Mouse (Mus musculus) left cerebral cortex, adult 8-10 months (tissue): ENCODE data around the gene Sec14l3. TPM values are rescaled to one million over a fixed set of nuclear protein-coding genes. Genes with fewer than 3 reads are reported as not detected.
"Not testable (repeated sequence)": the region's sequence is repeated elsewhere in the genome, so short reads cannot be mapped to it uniquely, and the experiment has no call there.

Experiments used
- DNase-seq, 2 experiments: peaks; one replicate each; pipeline ENCODE4 v3.0.0; 2022; ENCODE audit warnings: low spot score in 2 of 2
- total RNA-seq, 4 experiments: library from RNA; stranded (reverse); gene quantifications; 2 replicates each; pipeline ENCODE4 v1.2.4; 2022

Gene Sec14l3
- total RNA-seq, 4 experiments from 2014 or later, result 1.0 to 1.7 (median 1.4) TPM

DNA sequence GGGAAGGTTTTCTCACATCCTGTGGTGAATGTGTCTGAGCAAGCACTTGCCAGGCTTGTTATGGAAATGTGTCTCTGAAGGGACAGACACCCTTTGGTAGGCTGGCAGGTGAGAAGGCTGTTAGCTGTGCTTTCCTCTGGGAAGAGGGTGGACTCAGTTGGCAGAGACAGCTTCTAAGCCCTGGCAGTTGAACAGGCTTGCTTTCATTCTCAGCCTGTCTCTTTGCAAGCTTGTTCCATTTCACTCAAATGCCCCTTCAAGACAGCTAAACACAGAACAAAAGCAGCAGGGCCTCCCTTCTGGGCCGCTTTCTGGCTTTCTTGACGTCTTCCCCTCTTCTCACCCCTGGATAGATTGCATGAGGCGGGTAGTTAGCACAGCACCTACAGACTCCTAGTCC lies 34.8 kb downstream of the Sec14l3 start:
- DNase-seq, result no peak

DNA sequence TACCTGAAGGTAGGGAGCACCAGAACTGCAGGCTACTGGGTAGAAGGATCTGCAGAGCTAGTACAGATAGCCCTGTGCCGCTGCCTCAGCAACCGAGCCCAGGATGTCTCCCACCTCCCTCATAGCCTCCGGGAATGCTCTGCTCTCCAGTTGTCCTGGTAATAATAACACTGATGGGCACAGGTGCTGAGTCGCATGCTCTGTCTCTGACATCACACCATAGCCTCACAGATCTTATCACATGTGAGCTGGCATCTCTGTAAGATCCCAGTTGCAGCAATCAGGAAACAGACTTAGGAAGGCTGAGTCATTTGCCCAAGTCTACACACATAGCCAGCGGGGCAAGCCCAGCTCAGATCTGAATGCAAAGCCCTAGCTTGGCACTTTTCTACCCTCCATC lies 37.2 kb downstream of the Sec14l3 start:
- no peak for DNase-seq

DNA sequence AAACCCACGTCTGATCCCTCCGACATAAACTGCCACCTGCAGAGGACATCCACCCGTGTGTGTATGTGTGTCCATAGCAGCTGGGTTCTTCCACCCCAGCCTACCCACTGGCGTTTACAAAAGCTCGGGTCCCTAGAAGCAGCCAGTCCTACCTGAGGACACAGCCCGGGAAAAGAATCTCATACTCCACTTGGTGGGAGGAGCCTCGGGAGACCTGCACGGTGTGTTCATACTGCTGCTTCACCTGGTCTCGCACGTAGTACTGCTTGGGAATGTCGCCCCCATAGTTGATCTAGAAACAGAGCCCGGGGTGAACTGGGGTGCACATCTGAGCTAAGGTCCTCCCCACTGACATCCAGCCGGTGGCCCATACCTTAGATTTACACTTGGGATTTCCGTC lies 38.9 kb downstream of the Sec14l3 start:
- DNase-seq, result no peak

DNA sequence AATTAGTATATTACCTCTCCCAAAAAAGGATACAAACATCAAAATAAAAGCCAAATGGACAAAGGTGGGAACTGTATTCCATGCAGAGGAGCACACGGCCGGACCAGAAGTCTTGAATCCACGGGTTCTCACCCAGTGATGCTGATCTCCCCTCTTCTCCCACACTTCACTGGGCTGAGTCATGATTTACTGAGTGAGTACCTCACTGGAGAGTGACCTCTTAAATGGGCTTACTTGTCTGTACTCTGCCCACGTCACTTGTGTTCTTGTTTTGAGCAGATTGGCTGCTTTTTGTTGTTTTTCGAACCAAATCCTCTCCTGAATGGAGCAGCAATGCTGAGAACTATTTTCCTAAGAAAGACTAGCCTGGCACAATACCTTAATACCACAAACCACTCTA lies 40.3 kb downstream of the Sec14l3 start:
- DNase-seq, result no peak

DNA sequence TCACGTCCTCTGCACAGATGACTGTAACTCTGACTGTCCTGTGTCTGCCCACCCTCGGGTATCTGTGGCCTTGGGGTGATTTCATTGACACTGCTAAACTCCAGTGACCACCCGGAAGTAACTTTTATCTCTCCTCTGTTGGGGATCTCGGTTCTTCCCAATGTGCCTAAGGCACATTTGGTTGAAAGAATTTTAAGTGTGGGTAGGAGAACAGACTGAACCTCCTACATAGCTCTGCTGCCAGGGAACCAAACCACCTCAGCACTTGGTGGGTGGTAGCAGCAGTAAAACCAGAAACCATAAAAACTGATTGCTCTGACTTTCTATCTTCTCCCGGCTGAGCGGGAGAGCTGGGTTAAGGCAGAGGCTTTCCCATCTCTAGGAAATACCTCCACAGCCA lies 40.8 kb downstream of the Sec14l3 start:
- DNase-seq, result peak in 1 of 2 experiments; percentile 73

DNA sequence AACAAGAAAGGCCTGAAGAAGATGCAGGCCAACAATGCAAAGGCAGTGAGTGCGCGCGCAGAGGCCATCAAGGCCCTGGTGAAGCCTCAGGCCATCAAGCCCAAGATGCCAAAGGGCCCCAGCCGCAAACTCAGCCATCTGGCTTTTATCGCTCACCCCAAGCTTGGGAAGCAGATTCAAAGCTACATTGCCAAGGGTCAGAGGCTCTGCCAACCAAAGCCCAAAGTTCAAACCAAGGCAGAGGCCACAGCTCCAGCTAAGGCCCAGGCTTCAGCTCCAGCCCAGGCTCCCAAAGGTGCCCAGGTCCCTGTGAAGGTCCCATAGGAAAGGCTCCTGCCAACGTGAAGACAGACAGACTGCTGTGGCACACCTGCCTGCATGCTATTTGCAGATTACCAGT lies 43.3 kb downstream of the Sec14l3 start:
- not testable (repeated sequence) for DNase-seq

DNA sequence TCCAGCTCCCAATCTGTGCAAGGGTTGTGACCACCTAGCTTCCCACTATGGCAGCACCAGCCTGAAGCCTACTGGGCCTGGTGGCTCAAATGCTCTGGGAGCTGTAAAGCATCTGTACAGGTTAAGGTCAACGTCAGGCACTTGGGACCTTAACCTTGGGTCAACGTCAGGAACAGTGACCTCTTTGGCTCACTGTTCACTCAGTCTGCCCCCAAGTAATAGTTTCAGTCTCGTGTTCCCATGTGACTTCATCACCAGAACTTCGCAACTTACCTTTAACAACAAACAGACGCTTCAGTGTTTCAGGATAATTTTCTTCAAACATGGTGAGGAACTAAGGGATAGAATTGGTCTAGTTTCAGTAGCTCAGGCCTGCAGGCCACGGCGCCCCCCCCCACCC lies 44.0 kb downstream of the Sec14l3 start:
- DNase-seq, result no peak

DNA sequence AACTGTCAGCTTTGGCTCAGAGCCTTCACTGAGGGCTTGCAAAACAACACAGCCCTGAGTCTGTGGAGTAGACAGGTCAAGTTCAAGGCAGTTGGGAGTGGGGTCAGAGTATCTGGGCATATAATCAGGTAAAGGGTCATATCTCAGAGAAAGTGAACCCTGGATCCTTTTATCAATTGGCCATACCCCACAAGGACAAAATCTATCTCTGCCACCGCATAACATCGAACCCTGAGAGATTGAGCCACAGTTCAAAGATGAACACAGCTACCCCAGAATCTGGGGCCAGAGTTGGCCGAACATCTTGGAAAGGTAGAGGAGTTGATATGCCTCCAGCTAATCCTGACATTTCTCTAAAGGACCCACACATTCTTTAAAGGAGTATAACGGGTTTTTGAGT lies 47.4 kb downstream of the Sec14l3 start:
- no peak for DNase-seq

DNA sequence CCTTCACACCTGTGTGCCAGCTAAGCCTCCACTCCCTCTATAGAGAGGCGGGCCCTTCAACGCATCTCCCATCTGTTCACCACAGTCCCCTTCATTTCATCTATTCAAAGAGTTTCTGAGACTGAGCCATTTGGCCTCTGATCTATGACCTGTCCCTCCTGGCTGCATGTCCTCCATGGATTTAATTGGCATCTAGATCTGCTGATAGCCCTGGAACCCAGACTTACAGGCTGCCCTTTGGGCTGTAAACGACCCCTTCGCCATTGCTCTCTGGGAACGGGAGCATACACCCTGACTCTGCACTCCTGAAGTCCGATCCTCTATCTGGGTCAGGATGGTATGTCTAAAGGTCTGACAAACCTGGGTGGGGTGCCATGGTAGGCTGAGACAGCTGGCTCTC lies 48.2 kb downstream of the Sec14l3 start:
- DNase-seq, result no peak

DNA sequence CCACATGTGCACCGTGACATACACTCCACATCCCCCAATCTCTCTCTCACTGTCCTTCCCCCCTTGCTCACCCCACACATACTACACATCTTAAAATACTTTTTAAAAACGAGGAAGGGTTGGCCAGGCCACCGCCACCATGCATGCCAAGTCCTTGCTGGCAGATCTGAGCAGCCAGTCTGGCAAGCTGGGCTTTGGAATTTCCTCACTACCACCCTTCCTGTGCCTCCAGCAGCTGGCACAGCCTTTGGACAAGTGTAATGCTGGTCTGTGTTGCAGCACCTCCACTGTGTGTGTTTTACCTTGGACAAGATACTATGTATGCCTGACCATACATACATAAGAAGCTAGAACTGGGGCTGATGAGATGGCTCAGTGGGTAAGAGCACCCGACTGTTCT lies 48.9 kb downstream of the Sec14l3 start:
- no peak for DNase-seq

DNA sequence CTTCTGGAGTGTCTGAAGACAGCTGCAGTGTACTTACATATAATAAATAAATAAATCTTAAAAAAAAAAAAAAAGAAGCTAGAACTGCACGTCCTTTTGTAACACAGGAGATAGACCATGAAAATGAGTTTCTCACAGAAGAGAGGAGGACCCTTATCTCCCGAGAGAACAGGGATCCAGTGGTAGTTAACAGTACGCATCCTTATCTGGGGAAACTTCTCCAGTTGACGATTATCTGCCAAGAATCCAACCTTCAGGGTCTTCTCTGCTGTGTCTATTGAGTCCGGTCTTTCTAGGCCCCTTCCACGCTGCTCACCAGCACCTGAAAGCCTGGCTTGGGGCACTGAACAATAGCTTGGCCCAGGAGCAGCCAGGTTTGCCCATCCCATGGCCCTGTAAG lies 49.3 kb downstream of the Sec14l3 start:
- no peak for DNase-seq

DNA sequence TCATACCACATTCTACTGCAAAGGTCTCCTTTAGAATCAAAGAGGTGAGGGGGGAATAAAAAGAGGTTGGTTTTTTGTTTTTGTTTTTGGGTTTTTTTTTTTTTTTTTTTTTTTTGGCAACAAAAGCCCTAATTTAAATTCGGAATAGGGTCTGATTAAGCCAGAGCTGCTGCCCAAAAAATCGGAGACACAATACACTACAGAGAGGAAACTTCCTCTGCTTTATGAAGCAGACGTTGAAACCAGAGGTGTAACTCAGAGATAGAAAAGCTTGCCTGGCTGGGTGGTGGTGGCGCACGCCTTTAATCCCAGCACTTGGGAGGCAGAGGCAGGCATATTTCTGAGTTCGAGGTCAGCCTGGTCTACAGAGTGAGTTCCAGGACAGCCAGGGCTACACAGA lies 49.9 kb downstream of the Sec14l3 start:
- not testable (repeated sequence) for DNase-seq

DNA sequence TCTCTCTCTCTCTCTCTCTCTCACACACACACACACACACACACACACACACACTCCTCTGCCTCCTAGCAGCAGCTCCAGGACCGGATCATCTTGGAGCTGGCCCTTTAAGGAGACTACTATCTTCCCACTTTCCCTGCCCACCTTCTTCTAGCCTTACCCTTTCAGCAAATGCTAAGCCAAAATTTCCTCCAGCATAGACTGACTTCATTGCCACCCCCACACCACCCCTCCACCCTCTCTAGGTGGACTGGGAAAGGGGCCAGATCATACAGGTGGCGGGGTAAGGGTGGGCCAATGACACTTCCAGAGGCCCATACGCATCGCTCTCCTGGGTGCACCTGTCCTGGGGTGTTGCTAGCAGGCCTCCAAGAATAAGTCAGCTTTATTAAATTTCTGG lies 50.8 kb downstream of the Sec14l3 start:
- no peak for DNase-seq

DNA sequence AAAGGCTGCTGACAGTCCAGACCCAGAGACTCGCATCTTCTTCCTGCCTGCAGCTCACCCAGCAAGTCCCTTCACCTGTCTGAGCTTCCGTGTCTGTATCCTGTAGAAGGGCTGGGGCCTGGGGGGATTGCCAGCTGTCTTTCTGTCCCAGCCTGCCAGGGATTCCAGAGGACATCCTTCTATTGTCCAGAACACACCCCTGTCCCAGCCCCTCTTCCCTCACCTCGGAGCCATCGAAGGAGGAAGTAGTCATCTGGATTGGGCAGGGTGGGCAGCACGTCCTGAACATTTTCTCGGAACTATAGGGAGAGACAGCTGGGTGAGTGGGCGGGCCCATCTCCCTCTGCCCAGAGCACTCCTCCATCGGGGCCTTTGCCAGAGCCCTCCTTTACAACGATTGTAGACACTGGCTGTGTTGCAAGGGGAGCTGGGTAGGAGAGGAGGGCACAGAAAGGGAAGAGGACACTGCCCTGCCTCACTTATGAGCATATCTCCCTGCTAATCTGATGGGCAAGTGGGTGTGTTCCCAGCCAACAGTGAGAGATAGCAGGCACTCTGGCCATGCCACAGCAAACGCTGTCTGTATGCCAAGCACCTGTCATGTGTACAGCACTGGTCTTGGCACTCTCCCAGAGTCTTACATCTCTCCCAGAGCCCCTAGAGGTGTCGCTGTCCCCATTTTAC lies 52.0 kb downstream of the Sec14l3 start:
- peak in 1 of 2 experiments; percentile 79 for DNase-seq

DNA sequence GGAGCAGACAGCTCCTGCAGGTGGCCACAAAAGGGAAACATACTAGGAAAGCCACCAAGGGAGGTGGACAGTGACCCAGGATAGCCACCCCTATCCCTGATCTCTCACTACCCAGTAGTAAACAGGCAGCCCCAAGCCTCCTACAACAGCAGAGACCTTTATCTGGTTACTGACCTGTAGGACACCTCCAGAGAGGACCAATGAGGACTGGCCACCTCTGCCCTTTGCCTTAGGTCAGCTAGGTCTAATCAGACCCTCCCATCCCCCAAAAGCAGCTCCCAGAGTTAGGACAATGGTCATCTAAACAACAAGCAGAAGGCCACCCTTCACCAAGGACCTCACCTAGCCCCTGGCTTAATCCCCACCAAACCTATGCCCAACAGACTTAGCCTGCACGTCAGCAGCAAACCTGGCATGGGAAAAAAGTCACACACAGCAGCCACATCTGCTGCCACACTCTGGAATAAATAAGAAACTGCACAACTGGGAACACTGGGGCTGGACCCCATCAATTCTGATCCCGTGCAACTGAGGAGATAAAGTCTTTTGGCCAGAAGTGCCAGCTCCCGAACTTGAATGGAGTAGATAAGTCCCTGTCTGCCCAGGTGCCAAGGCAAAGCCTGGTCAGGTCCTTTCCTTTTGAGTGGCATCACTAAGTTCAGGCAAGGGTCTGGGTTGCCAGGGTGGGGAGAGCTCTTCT lies 52.9 kb downstream of the Sec14l3 start:
- no peak for DNase-seq

DNA sequence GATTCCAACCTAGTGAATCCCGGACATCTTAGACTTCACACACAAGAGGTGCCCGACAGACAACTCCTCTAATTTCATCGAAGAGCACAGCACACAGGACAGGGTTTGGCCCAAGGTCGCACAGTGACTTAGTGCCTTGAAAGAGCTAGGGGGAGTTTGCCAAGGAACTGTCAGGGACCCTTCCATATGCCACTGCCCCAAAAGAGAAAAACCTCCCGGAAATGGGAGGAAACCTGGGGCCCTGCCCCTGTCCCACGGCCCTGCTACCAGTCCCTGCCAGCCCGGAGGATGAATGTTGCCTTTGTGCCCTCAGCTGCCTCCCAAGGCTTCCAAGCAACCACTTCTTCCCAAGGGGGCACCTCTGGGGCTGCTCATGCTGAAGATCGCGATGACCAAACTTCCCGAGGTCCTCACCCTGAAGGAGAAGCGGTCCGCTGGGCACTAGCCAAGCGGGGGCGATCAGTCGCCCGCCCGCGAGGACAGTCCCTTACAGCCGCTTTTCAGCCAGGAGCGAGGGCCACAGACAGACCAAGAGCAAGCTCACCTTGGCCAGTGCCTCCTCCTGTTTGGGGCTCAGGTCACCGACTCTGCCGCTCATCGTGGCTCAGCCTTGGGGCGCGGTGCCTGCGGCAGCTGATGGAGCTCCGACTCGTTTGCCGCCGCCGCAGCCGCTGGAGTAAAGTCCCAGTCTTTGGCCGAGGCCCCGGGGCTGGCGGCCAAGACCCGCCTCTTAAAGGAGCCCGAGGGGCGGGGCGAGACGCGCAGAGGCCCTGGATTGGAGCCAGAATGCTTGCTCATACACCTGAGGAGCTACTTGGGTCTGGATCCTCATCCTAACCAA lies 53.7 kb downstream of the Sec14l3 start:
- DNase-seq, result peak; percentile 70 to 81

DNA sequence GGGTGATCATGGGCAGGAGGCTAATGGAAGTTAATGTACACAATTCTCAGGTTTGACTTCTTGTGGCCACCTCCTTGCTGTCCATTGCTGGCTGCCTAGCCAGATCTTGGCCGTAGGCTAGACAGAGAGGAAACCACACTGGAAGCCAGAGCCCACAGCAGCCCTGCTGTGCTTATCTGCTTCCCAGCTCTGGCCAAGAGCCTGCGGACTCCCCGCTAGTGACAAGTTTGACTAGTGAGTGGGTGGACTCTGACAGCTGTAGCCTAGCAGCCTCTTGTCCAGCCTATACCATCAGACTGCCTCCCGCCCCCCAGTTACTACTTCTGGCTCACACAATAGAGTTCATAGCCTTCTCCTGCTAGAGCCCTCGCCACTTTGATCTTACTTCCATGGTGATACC lies 55.0 kb downstream of the Sec14l3 start:
- DNase-seq, result no peak

DNA sequence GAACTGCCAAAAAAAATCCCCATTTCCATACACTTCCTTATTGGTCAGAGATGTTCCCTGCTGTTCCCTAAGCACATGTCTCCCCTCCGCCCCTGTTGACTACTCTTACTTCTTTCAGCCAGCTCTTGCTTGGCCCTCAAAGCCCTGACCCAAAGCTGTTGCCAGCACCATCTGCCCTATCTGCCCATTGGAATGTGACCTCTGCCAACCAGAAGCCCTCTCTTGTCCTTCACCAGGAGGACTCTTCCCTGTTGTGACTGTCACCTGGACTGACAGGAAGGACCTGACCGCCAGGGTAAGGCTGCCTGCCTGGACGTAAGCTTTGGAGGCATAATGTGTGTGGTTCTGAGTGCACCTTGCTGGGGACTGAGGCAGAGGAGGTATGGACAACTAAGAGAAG lies 57.0 kb downstream of the Sec14l3 start:
- no peak for DNase-seq

DNA sequence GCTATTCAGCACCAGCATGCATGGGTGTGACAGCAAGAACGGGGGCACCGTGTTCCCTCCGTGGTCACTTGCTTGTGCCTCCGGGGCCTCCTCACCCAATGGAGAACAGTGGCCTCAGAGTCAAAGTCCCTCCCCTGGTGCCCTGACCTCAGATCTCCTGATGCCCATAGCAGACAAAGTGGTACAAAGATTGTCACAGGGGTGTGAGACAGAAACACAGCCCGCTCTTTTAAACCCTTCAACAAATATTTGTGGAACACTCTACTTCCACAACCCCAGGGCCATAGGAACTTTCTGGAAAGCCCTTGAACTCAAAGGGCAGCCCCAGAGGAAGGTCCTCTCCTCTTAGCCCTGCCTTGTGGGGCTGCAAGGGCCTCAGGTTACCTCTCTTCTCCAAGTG lies 57.6 kb downstream of the Sec14l3 start:
- no peak for DNase-seq

DNA sequence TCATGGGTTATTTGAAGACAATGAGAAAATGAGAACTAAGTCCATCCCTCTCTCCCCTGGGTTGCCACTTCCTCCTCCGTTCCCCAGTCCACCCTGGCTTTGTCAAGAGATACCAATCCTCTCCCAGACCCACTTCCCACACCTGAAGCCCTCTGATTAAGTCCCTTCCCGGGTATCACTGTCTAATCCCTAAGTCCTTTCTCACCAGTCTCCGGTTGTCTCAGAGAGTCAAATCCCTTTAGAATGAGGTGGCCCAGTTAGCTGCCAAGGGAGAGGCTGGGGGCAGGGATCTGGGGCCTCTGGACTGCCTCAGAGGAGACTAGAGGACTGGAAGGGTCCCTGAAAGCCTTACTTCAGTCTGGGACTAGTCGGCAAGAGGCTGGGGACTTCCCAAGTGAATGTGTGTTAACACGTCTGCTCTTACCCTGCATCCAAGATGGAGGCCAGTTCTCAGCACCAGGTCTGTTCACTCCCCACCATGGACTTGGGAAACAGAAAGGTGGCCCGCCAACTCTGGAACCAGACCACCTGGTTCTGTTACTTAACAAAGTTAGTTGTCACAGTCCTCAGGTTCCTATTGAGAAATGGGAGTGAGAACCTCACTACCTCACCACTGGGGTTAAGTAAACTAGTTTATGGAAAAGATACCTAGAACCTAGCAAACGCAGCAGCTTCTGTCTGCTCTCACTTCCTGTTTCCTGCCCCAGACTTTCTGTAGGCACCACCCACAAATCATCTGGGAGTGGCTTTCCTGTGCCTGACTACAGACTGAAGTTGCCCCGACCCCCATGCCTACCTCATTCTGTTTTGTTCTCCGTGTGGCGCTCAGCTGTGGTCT lies 58.3 kb downstream of the Sec14l3 start, which contains the start of gene Sec14l2:
Gene Sec14l2, minus strand, starts transcription at position 674 of the 838 bp plus-strand sequence.
- DNase-seq, result no peak

DNA sequence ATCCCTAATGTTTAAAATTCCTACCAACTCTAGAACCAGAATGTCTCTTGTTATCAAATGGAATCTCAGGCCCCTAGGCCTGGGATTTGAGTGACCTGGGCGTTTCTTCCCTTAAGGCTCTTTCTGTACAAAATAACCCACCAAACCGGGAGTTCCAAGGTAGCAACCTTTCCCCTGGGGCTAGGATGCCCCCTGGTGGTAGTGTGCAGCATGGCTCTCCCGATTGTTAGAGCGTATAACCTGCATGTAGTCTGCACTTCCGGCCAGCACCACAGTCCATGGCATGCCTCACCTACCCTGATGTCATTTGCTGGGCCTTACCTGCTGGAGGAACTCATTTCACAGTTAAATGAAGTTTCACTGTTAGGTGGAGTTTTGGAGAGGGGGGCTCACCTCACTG lies 59.3 kb downstream of the Sec14l3 start:
- no peak for DNase-seq
